ENCODE assay signal across 11 mouse cellular contexts in genomic region chr13:96132833-96133232, GRCm38 (mm10). TPM values are rescaled to one million over a fixed set of nuclear protein-coding genes. Genes with fewer than 3 reads are reported as not detected.
DNase-seq lines count a peak whose midpoint lies in the region; ATAC-seq and TF ChIP-seq lines count a peak whose summit lies in the region.
"Had no signal": no experiment of that assay in that cellular context is flagged by ENCODE, and none has a peak within 500 bp of the region (broad histone marks: within the 10 kb centered on the region; RNA-seq: fewer than 3 reads in every experiment).

No protein-coding gene starts in this region.

- peaks cover 30% of the 10 kb centered on the region for H3K4me1 ChIP-seq in lung, embryonic 15.5 days
- H3K4me1 ChIP-seq in intestine, embryonic 15.5 days (replicated peaks), result peaks cover 25% of the 10 kb centered on the region; the same call in 1 of the 2 replicates
- no peaks in the 10 kb centered on the region; the same call in 1 of the 2 replicates for H3K4me1 ChIP-seq in olfactory bulb, adult 2 months (ENCODE audit: control insufficient read depth, insufficient read depth, low read length)

- H3K9me3 ChIP-seq in lung, embryonic 15.5 days, result no peaks in the 10 kb centered on the region
- H3K9me3 ChIP-seq in intestine, embryonic 15.5 days, result no peaks in the 10 kb centered on the region

- H3K9ac ChIP-seq in lung, embryonic 15.5 days, result no peak overlapping the region
- H3K9ac ChIP-seq in intestine, embryonic 15.5 days, result no peak overlapping the region; the same call in 1 of the 2 replicates

- no peaks in the 10 kb centered on the region for H3K36me3 ChIP-seq in lung, embryonic 15.5 days
- no peaks in the 10 kb centered on the region for H3K36me3 ChIP-seq in intestine, embryonic 15.5 days

- peak overlapping the region; percentile 44 for H3K4me3 ChIP-seq in lung, embryonic 15.5 days
- H3K4me3 ChIP-seq in intestine, embryonic 15.5 days (replicated peaks), result peak overlapping the region; percentile 44
- peak overlapping the region; percentile 52 for H3K4me3 ChIP-seq in olfactory bulb, adult 2 months (ENCODE audit: insufficient read depth, low read depth, low read length)
- H3K4me3 ChIP-seq: myocyte had no signal

- TF ChIP-seq POLR2A in olfactory bulb, adult 2 months (IDR thresholded peaks at IDR 0.05; ENCODE audit: insufficient read depth, low read depth, low read length), result no peak

- H3K27ac ChIP-seq in lung, embryonic 15.5 days, result no peak overlapping the region
- H3K27ac ChIP-seq in intestine, embryonic 15.5 days, result no peak overlapping the region
- H3K27ac ChIP-seq in olfactory bulb, adult 2 months (ENCODE audit: insufficient read depth, low read depth, low read length), result no peak overlapping the region

- under 1% methylated on average over 15 of the region's 15 CpGs for WGBS in lung, embryonic 15.5 days
- WGBS in intestine, embryonic 15.5 days, result under 1% methylated on average over 15 of the region's 15 CpGs
- WGBS in olfactory bulb, adult 2 months, result 2% methylated on average over 15 of the region's 15 CpGs

- DNase-seq in frontal cortex, postnatal 36 days (ENCODE audit: low spot score in 2 of 2), result peak; percentile 9 to 31
- no peak for DNase-seq in lung, postnatal 10 days
- DNase-seq in spleen, postnatal 36 days (ENCODE audit: low spot score in 2 of 2), result no peak
- no peak for DNase-seq in right cerebral cortex, postnatal 4 days

- peaks cover 70% of the 10 kb centered on the region for H3K27me3 ChIP-seq in lung, embryonic 15.5 days
- peaks cover 56% of the 10 kb centered on the region for H3K27me3 ChIP-seq in intestine, embryonic 15.5 days (replicated peaks)

- no peak for TF ChIP-seq CTCF in olfactory bulb, adult 2 months (IDR thresholded peaks at IDR 0.05; ENCODE audit: insufficient read depth, low read depth, low read length)

- ATAC-seq in frontal cortex, adult (ENCODE audit: low TSS enrichment), result no peak
- peak; percentile 35; the same call in 1 of the 2 replicates for ATAC-seq in lung, embryonic 15.5 days (ENCODE audit: borderline replicate concordance, extremely low read depth, low FRiP score, low TSS enrichment)
- peak; percentile 35; the same call in 1 of the 2 replicates for ATAC-seq in intestine, embryonic 15.5 days

- peak overlapping the region; percentile 90 for H3K4me2 ChIP-seq in lung, embryonic 15.5 days
- H3K4me2 ChIP-seq in intestine, embryonic 15.5 days (replicated peaks), result peak overlapping the region; percentile 94

RNA-seq across cellular contexts. Expression of gene Sv2c, which starts 0.5 kb away (rescaled TPM):
- polyA plus RNA-seq in lung, embryonic 15.5 days (2015; fragmentation: Nextera tagmentation; extraction: Ambion mirVana), result 1.1 and 1.3 TPM in 2 replicates
- 2.1 and 2.6 TPM in 2 replicates for polyA plus RNA-seq in intestine, embryonic 15.5 days (2015; fragmentation: Nextera tagmentation; extraction: Ambion mirVana)
- polyA plus RNA-seq in olfactory bulb, adult 2 months (2012; ENCODE audit: insufficient read depth, insufficient read length, low replicate concordance, missing spikeins), result not detected in 2 replicates
- polyA plus RNA-seq: myocyte had no signal

RNA-seq across cellular contexts. Expression of gene Gm17190, which starts 51.0 kb away (rescaled TPM):
- not detected in 2 replicates for polyA plus RNA-seq in lung, embryonic 15.5 days (2015; fragmentation: Nextera tagmentation; extraction: Ambion mirVana)
- polyA plus RNA-seq in intestine, embryonic 15.5 days (2015; fragmentation: Nextera tagmentation; extraction: Ambion mirVana), result not detected in 2 replicates
- not detected in 2 replicates for polyA plus RNA-seq in olfactory bulb, adult 2 months (2012; ENCODE audit: insufficient read depth, insufficient read length, low replicate concordance, missing spikeins)
- polyA plus RNA-seq: C2C12; gonadal fat pad, adult 2 months; myocyte had no signal

RNA-seq across cellular contexts. Expression of gene Gm20075, which starts 51.7 kb away (rescaled TPM):
- 22.8 and 23.6 TPM in 2 replicates for polyA plus RNA-seq in lung, embryonic 15.5 days (2015; fragmentation: Nextera tagmentation; extraction: Ambion mirVana)
- polyA plus RNA-seq in intestine, embryonic 15.5 days (2015; fragmentation: Nextera tagmentation; extraction: Ambion mirVana), result 21.0 and 24.1 TPM in 2 replicates
- not detected in 2 replicates for polyA plus RNA-seq in olfactory bulb, adult 2 months (2012; ENCODE audit: insufficient read depth, insufficient read length, low replicate concordance, missing spikeins)

Comparison
In these comparisons a context has a peak if more than half of its experiments do, and no peak if none do; other contexts are left out.
1. DNase-seq: peak in frontal cortex, postnatal 36 days (2 of 2); none in lung, postnatal 10 days (single experiment), spleen, postnatal 36 days (0 of 2) and right cerebral cortex, postnatal 4 days (single experiment).
2. RNA of gene Gm20075, which starts 51.7 kb away (polyA plus RNA-seq): 21.0 to 24.1 TPM in intestine, embryonic 15.5 days and 22.8 to 23.6 TPM in lung, embryonic 15.5 days; not detected in olfactory bulb, adult 2 months; every median in the first group is over 10 times any median in the second.
3. Peak in every context shown above with its lines, with median percentiles within 50 percentile points of each other: H3K4me3 ChIP-seq.